Comparison of ENCODE assay signal across 26 mouse cellular contexts in genomic region chr6:135235742-135236141, GRCm38 (mm10). TPM values are rescaled to one million over a fixed set of nuclear protein-coding genes. Genes with fewer than 3 reads are reported as not detected.
DNase-seq lines count a peak whose midpoint lies in the region; ATAC-seq and TF ChIP-seq lines count a peak whose summit lies in the region.
"Had no signal": no experiment of that assay in that cellular context is flagged by ENCODE, and none has a peak within 500 bp of the region (broad histone marks: within the 10 kb centered on the region; RNA-seq: fewer than 3 reads in every experiment).

No protein-coding gene starts in this region.

- peaks cover 20% of the 10 kb centered on the region for H3K4me1 ChIP-seq in thymus, adult 2 months (replicated peaks; ENCODE audit: control insufficient read depth, insufficient read depth, low read length)
- peaks cover 4% of the 10 kb centered on the region; the same call in 1 of the 2 replicates for H3K4me1 ChIP-seq in lung, adult 2 months (ENCODE audit: control insufficient read depth, insufficient read depth, low read length)
- peaks cover 4% of the 10 kb centered on the region for H3K4me1 ChIP-seq in liver, embryonic 12.5 days
- H3K4me1 ChIP-seq: embryonic facial prominence, embryonic 12.5 days; embryonic facial prominence, embryonic 15.5 days; forebrain, embryonic 12.5 days; forebrain, embryonic 15.5 days had no signal

- no peaks in the 10 kb centered on the region for H3K27me3 ChIP-seq in thymus, adult 2 months (ENCODE audit: control insufficient read depth, insufficient read depth, low read length)
- no peaks in the 10 kb centered on the region for H3K27me3 ChIP-seq in liver, embryonic 12.5 days (replicated peaks)
- H3K27me3 ChIP-seq: CH12.LX; embryonic facial prominence, embryonic 12.5 days; embryonic facial prominence, embryonic 15.5 days; forebrain, embryonic 12.5 days; forebrain, embryonic 15.5 days had no signal

- H3K27ac ChIP-seq in thymus, adult 2 months (ENCODE audit: control insufficient read depth, insufficient read depth, low read length) = peak overlapping the region; percentile 18; the same call in 1 of the 2 replicates
- no peak overlapping the region for H3K27ac ChIP-seq in liver, embryonic 12.5 days
- H3K27ac ChIP-seq: embryonic facial prominence, embryonic 12.5 days; embryonic facial prominence, embryonic 15.5 days; forebrain, embryonic 12.5 days; forebrain, embryonic 15.5 days; heart, adult 2 months; heart, embryonic 10.5 days; heart, embryonic 13.5 days; hindbrain, embryonic 14.5 days; hindbrain, postnatal 0 days had no signal

- no peaks in the 10 kb centered on the region; the same call in 1 of the 2 replicates for H3K36me3 ChIP-seq in thymus, adult 2 months (ENCODE audit: control insufficient read depth, insufficient read depth, low read length)
- peaks cover 72% of the 10 kb centered on the region for H3K36me3 ChIP-seq in liver, embryonic 12.5 days

- no peak for TF ChIP-seq CTCF in thymus, adult 2 months (IDR thresholded peaks at IDR 0.05; ENCODE audit: borderline replicate concordance, control insufficient read depth, extremely low read depth, insufficient read depth, low read length, poor library complexity)
- TF ChIP-seq CTCF in lung, adult 2 months (IDR thresholded peaks at IDR 0.05; ENCODE audit: insufficient read depth, low read length) = no peak

- no peak for TF ChIP-seq POLR2A in thymus, adult 2 months (IDR thresholded peaks at IDR 0.05; ENCODE audit: control insufficient read depth, extremely low read depth, insufficient read depth, low read length, poor library complexity)
- no peak for TF ChIP-seq POLR2A in lung, adult 2 months (IDR thresholded peaks at IDR 0.05; ENCODE audit: borderline replicate concordance, extremely low read depth, low read depth, low read length)

- peak; percentile 18 for DNase-seq in thymus, adult 2 months
- DNase-seq in thymus, postnatal 10 days (ENCODE audit: low spot score in 2 of 2) = no peak
- DNase-seq in lung, adult 2 months = no peak
- DNase-seq: adrenal gland, postnatal 10 days; adrenal gland, postnatal 36 days; cerebellum, adult 11 months; cerebellum, adult 2 months; cerebellum, adult 9-11 months; cerebellum, postnatal 25 days; gastrocnemius, postnatal 25 days; heart, adult 2 months; heart, postnatal 14 days; heart, postnatal 4 days had no signal

- WGBS in thymus, adult 2 months = 57% methylated on average over 3 of the region's 3 CpGs
- 76% methylated on average over 3 of the region's 3 CpGs for WGBS in lung, adult 2 months
- 71% methylated on average over 3 of the region's 3 CpGs for WGBS in liver, embryonic 12.5 days (ENCODE audit: insufficient replicate concordance)

- H3K4me2 ChIP-seq in liver, embryonic 12.5 days = no peak overlapping the region
- H3K4me2 ChIP-seq: embryonic facial prominence, embryonic 12.5 days; embryonic facial prominence, embryonic 15.5 days; forebrain, embryonic 12.5 days; forebrain, embryonic 15.5 days; heart, embryonic 13.5 days; hindbrain, embryonic 14.5 days had no signal

- H3K9ac ChIP-seq in liver, embryonic 12.5 days = no peak overlapping the region
- H3K9ac ChIP-seq: embryonic facial prominence, embryonic 12.5 days; embryonic facial prominence, embryonic 15.5 days; forebrain, embryonic 12.5 days; forebrain, embryonic 15.5 days; heart, embryonic 13.5 days; hindbrain, embryonic 14.5 days had no signal

- H3K9me3 ChIP-seq in liver, embryonic 12.5 days (replicated peaks) = no peaks in the 10 kb centered on the region
- H3K9me3 ChIP-seq: embryonic facial prominence, embryonic 12.5 days; embryonic facial prominence, embryonic 15.5 days; forebrain, embryonic 12.5 days; forebrain, embryonic 15.5 days; heart, embryonic 10.5 days; heart, embryonic 13.5 days had no signal

- peak; percentile 39 for ATAC-seq in CD4-positive, CD25-positive, alpha-beta regulatory T cell, adult 4 months
- peak; percentile 79 for ATAC-seq in activated CD4-positive, CD25-positive, alpha-beta regulatory T cell, adult 4 months
- ATAC-seq in liver, embryonic 12.5 days = no peak
- ATAC-seq: forebrain, embryonic 15.5 days; hindbrain, postnatal 0 days had no signal

- no peak overlapping the region for H3K4me3 ChIP-seq in thymus, adult 2 months (ENCODE audit: control insufficient read depth, insufficient read depth, low read length)
- H3K4me3 ChIP-seq in lung, adult 2 months (replicated peaks; ENCODE audit: extremely low read depth, low read depth, low read length) = no peak overlapping the region
- H3K4me3 ChIP-seq in liver, embryonic 12.5 days = no peak overlapping the region
- H3K4me3 ChIP-seq: embryonic facial prominence, embryonic 12.5 days; embryonic facial prominence, embryonic 15.5 days; forebrain, embryonic 12.5 days; forebrain, embryonic 15.5 days; heart, adult 2 months; heart, embryonic 10.5 days; heart, embryonic 13.5 days had no signal

RNA-seq across cellular contexts. Expression of gene Gsg1, which starts 18.4 kb away (rescaled TPM):
- polyA plus RNA-seq in thymus, adult 2 months (2012; rRNA removed) = 0.79 and 1.8 TPM in 2 replicates
- not detected for polyA plus RNA-seq in CD4-positive, CD25-positive, alpha-beta regulatory T cell, adult 4 months (2017; shearing (Covaris generic))
- polyA plus RNA-seq in activated CD4-positive, CD25-positive, alpha-beta regulatory T cell, adult 4 months (2017; shearing (Covaris generic)) = not detected
- 1.4 TPM in 2 replicates for polyA plus RNA-seq in lung, adult 2 months (2012; rRNA removed)
- 0.10 and 0.32 TPM in 2 replicates for polyA plus RNA-seq in liver, embryonic 12.5 days (2016; fragmentation: Nextera tagmentation; extraction: Ambion mirVana)
- polyA plus RNA-seq: G1E had no signal

RNA-seq across cellular contexts. Expression of gene Hebp1, which starts 37.9 kb away (rescaled TPM):
- 26.4 and 34.1 TPM in 2 replicates for polyA plus RNA-seq in thymus, adult 2 months (2012; rRNA removed)
- 1 to 10 TPM in 1 of 2 experiments, not detected in 1; 1.0 TPM for polyA plus RNA-seq in CD4-positive, CD25-positive, alpha-beta regulatory T cell, adult 4 months (2017; shearing (Covaris generic))
- polyA plus RNA-seq in activated CD4-positive, CD25-positive, alpha-beta regulatory T cell, adult 4 months (2017; shearing (Covaris generic)) = 1 to 10 TPM in 1 of 2 experiments, under 1 TPM in 1; 0.42 to 2.4 TPM
- 15.4 and 33.8 TPM in 2 replicates for polyA plus RNA-seq in lung, adult 2 months (2012; rRNA removed)
- 116 and 120 TPM in 2 replicates for polyA plus RNA-seq in liver, embryonic 12.5 days (2016; fragmentation: Nextera tagmentation; extraction: Ambion mirVana)

RNA-seq across cellular contexts. Expression of gene Fam234b, which starts 38.0 kb away (rescaled TPM):
- 42.1 TPM in 2 replicates for polyA plus RNA-seq in thymus, adult 2 months (2012; rRNA removed)
- 10 to 100 TPM; 18.0 to 23.1 TPM for polyA plus RNA-seq in CD4-positive, CD25-positive, alpha-beta regulatory T cell, adult 4 months (2017; shearing (Covaris generic))
- 10 to 100 TPM; 23.6 to 23.8 TPM for polyA plus RNA-seq in activated CD4-positive, CD25-positive, alpha-beta regulatory T cell, adult 4 months (2017; shearing (Covaris generic))
- polyA plus RNA-seq in lung, adult 2 months (2012; rRNA removed) = 6.3 and 9.2 TPM in 2 replicates
- polyA plus RNA-seq in liver, embryonic 12.5 days (2016; fragmentation: Nextera tagmentation; extraction: Ambion mirVana) = 36.3 and 37.5 TPM in 2 replicates
